Mouse (Mus musculus): ENCODE results near the gene Tec. TPM values are rescaled to one million over a fixed set of nuclear protein-coding genes. Genes with fewer than 3 reads are reported as not detected.

Gene Tec
- polyA plus RNA-seq, 1 experiment from 2014 or later = 3.2 TPM

DNA sequence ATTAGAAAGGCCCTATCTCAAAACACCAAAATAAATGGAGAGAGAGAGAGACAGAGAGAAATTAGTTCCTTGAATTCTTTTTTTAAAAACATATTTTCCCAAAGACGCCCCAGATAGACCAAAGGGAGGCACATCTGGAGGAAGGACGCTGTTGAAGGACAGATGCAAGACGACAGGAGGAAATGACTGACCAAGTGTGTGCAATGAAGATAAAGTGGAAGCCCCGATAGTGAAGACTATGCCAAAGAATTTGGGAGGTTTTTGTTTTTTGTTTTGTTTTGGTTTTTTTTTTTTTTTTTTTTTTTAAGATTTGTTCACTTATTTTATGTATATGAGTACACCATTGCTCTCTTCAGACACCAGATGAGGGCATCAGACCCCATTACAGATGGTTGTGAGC lies 41.1 kb upstream of the Tec start:
- Histone ChIP-seq H3K4me1 (ENCODE audit: control insufficient read depth, insufficient read depth, low read length) (no peaks in the 10 kb centered on the region), H3K4me2 (ENCODE audit: low read depth, low read length) (no peak overlapping the region), H3K27me3 (ENCODE audit: control insufficient read depth, insufficient read depth, low read length) (no peaks in the 10 kb centered on the region), H3K9ac (replicated peaks; ENCODE audit: low read length) (no peak overlapping the region), H3K36me3 (replicated peaks; ENCODE audit: control insufficient read depth, insufficient read depth, low read depth, low read length) (no peaks in the 10 kb centered on the region), H3K4me3 (ENCODE audit: low read depth, low read length) (no peak overlapping the region), H3K27ac (replicated peaks; ENCODE audit: low read depth, low read length) (no peak overlapping the region), H3K9me3 (replicated peaks; ENCODE audit: control insufficient read depth, low read length) (no peaks in the 10 kb centered on the region)
- ATAC-seq (replicated peaks; ENCODE audit: insufficient number of reproducible peaks, low FRiP score, low TSS enrichment, low read depth) (no peak), DNase-seq (ENCODE audit: low spot score) (no peak)
- 81% methylated on average over 4 of the region's 4 CpGs for WGBS

DNA sequence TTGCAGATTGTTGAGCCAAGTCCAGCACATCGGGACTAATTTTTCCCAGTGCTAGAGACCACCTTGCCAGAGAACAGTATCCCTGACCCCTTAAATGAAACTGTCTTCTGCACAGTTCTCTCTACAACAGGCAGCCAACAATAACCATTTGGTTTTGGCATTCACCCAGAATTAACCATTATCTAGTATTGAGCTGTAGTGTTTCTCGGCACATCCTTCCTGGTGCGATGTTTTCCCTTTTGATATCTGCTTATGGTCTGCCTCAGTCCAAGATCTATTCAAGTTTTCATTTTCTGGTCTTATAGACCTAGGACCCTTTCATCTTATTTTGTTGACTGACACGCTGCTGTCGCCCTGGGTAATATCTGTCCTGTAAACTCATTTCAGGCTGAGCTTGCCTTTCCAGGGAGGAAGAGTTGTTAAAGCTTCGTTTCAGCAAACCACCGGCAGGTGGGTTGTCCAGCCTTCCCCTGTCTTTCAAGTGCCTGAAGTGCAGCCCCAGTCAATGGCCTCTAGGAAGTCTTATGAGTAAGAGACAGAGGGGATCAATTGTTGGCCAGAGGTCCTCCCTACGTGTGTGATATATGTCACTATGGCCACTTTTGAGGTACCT lies 40.1 kb upstream of the Tec start:
- DNase-seq (ENCODE audit: low spot score) = no peak
- no peaks in the 10 kb centered on the region for H3K36me3 ChIP-seq (replicated peaks; ENCODE audit: control insufficient read depth, insufficient read depth, low read depth, low read length)
- WGBS = 86% methylated on average over 8 of the region's 8 CpGs
- no peak for ATAC-seq (replicated peaks; ENCODE audit: insufficient number of reproducible peaks, low FRiP score, low TSS enrichment, low read depth)
- H3K4me1 ChIP-seq (ENCODE audit: control insufficient read depth, insufficient read depth, low read length) = no peaks in the 10 kb centered on the region
- H3K27me3 ChIP-seq (ENCODE audit: control insufficient read depth, insufficient read depth, low read length) = no peaks in the 10 kb centered on the region
- no peak overlapping the region for H3K27ac ChIP-seq (replicated peaks; ENCODE audit: low read depth, low read length)
- H3K4me3 ChIP-seq (ENCODE audit: low read depth, low read length) = no peak overlapping the region
- H3K9me3 ChIP-seq (replicated peaks; ENCODE audit: control insufficient read depth, low read length) = no peaks in the 10 kb centered on the region
- H3K4me2 ChIP-seq (ENCODE audit: low read depth, low read length) = no peak overlapping the region
- no peak overlapping the region for H3K9ac ChIP-seq (replicated peaks; ENCODE audit: low read length)

DNA sequence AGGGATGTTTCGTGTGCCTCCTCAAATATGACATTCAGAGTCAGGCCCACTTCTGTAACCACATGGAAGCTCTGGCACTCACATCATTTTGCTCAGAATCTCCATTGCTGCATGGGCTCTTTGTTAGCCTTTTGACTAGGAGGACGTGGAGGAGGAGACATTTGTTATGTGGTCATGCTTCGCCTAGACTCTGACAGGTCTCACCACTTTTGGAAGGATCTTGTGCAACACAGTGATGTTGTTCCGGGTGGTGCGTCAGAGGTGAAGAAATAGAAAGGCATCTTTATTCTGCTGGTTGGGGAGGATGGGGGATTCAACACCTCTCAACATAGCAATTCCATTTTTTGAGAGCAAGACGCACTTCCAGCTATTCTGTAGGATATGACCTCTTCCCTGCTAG lies 39.1 kb upstream of the Tec start:
- Histone ChIP-seq H3K4me3 (ENCODE audit: low read depth, low read length) (no peak overlapping the region), H3K4me2 (ENCODE audit: low read depth, low read length) (no peak overlapping the region), H3K27me3 (ENCODE audit: control insufficient read depth, insufficient read depth, low read length) (no peaks in the 10 kb centered on the region), H3K27ac (replicated peaks; ENCODE audit: low read depth, low read length) (no peak overlapping the region), H3K9me3 (replicated peaks; ENCODE audit: control insufficient read depth, low read length) (no peaks in the 10 kb centered on the region), H3K36me3 (replicated peaks; ENCODE audit: control insufficient read depth, insufficient read depth, low read depth, low read length) (no peaks in the 10 kb centered on the region), H3K9ac (replicated peaks; ENCODE audit: low read length) (no peak overlapping the region), H3K4me1 (ENCODE audit: control insufficient read depth, insufficient read depth, low read length) (no peaks in the 10 kb centered on the region)
- 86% methylated on average over 6 of the region's 6 CpGs for WGBS
- DNase-seq (ENCODE audit: low spot score) = no peak
- no peak for ATAC-seq (replicated peaks; ENCODE audit: insufficient number of reproducible peaks, low FRiP score, low TSS enrichment, low read depth)

GRCm38 (mm10) chr5:72904903-72905790 lies 36.9 kb upstream of the Tec start:
- H3K4me3 ChIP-seq (ENCODE audit: low read depth, low read length) = no peak overlapping the region
- H3K27ac ChIP-seq (replicated peaks; ENCODE audit: low read depth, low read length) = no peak overlapping the region
- H3K4me2 ChIP-seq (ENCODE audit: low read depth, low read length) = no peak overlapping the region
- DNase-seq (ENCODE audit: low spot score) (peak; percentile 12), ATAC-seq (replicated peaks; ENCODE audit: insufficient number of reproducible peaks, low FRiP score, low TSS enrichment, low read depth) (no peak)
- no peaks in the 10 kb centered on the region for H3K27me3 ChIP-seq (ENCODE audit: control insufficient read depth, insufficient read depth, low read length)
- no peak overlapping the region for H3K9ac ChIP-seq (replicated peaks; ENCODE audit: low read length)
- H3K36me3 ChIP-seq (replicated peaks; ENCODE audit: control insufficient read depth, insufficient read depth, low read depth, low read length) = no peaks in the 10 kb centered on the region
- 79% methylated on average over 18 of the region's 18 CpGs for WGBS
- H3K4me1 ChIP-seq (ENCODE audit: control insufficient read depth, insufficient read depth, low read length) = no peaks in the 10 kb centered on the region
- no peaks in the 10 kb centered on the region for H3K9me3 ChIP-seq (replicated peaks; ENCODE audit: control insufficient read depth, low read length)

DNA sequence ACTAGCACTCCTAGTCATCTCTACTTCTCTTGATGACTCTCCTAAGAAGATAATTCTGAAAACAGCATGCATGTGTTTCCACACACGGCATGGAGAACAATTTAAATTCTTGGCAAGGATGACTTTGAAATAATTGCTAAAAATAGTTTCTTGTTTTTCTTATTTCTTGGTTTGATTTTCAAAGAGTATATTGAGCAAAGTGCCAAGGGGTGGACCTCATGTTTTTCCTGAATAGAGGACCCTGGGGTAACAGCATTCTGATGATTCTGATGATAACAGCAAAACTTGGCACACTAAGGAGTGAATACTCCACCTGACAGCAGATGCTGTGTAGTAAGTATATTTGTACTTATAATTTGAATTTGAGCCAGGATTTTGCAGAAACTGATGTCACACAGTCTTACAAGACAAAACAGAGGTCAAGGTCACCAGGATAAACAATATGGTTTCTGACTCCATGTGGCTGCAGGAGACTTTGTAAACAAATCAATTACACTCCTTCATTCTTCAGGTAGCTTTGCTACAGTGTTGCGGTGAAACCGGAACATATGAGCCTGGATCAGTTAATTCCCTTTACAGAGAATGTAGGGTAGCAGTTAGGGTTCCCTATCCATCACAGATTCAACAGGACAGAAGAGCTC lies 34.7 kb upstream of the Tec start:
- no peak overlapping the region for H3K27ac ChIP-seq (replicated peaks; ENCODE audit: low read depth, low read length)
- H3K9ac ChIP-seq (replicated peaks; ENCODE audit: low read length) = no peak overlapping the region
- H3K36me3 ChIP-seq (replicated peaks; ENCODE audit: control insufficient read depth, insufficient read depth, low read depth, low read length) = no peaks in the 10 kb centered on the region
- H3K4me2 ChIP-seq (ENCODE audit: low read depth, low read length) = no peak overlapping the region
- no peak overlapping the region for H3K4me3 ChIP-seq (ENCODE audit: low read depth, low read length)
- no peaks in the 10 kb centered on the region for H3K4me1 ChIP-seq (ENCODE audit: control insufficient read depth, insufficient read depth, low read length)
- DNase-seq (ENCODE audit: low spot score) (no peak), ATAC-seq (replicated peaks; ENCODE audit: insufficient number of reproducible peaks, low FRiP score, low TSS enrichment, low read depth) (no peak)
- no peaks in the 10 kb centered on the region for H3K27me3 ChIP-seq (ENCODE audit: control insufficient read depth, insufficient read depth, low read length)
- WGBS = 89% methylated on average over 3 of the region's 3 CpGs
- H3K9me3 ChIP-seq (replicated peaks; ENCODE audit: control insufficient read depth, low read length) = no peaks in the 10 kb centered on the region

DNA sequence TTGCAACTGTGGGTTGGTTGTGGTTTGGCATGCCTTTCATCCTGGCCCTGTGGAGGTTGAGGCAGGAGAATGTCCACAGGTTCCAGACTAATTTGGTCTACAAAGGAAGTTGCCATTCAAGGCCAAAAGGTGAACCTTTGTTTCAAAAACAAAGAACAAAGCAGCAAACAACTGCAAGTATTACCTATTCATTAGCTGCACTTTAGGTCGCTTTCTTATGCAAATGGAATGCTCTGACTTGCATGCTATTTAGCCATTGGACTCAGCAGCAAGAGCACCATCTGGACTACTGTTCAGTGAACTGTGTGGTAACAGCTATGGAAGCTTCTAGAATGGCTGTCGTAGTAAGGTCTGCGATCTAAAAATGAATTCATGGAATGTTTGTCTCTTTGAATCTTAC lies 34.0 kb upstream of the Tec start:
- no peak for ATAC-seq (replicated peaks; ENCODE audit: insufficient number of reproducible peaks, low FRiP score, low TSS enrichment, low read depth)
- no peaks in the 10 kb centered on the region for H3K27me3 ChIP-seq (ENCODE audit: control insufficient read depth, insufficient read depth, low read length)
- H3K36me3 ChIP-seq (replicated peaks; ENCODE audit: control insufficient read depth, insufficient read depth, low read depth, low read length) = no peaks in the 10 kb centered on the region
- no peak overlapping the region for H3K9ac ChIP-seq (replicated peaks; ENCODE audit: low read length)
- no peak overlapping the region for H3K27ac ChIP-seq (replicated peaks; ENCODE audit: low read depth, low read length)
- 75% methylated on average over 3 of the region's 3 CpGs for WGBS
- no peak for DNase-seq (ENCODE audit: low spot score)
- H3K9me3 ChIP-seq (replicated peaks; ENCODE audit: control insufficient read depth, low read length) = no peaks in the 10 kb centered on the region
- H3K4me2 ChIP-seq (ENCODE audit: low read depth, low read length) = no peak overlapping the region
- no peak overlapping the region for H3K4me3 ChIP-seq (ENCODE audit: low read depth, low read length)
- no peaks in the 10 kb centered on the region for H3K4me1 ChIP-seq (ENCODE audit: control insufficient read depth, insufficient read depth, low read length)

GRCm38 (mm10) chr5:72901866-72902265 lies 33.6 kb upstream of the Tec start:
- 86% methylated on average over 4 of the region's 4 CpGs for WGBS
- Histone ChIP-seq H3K4me2 (ENCODE audit: low read depth, low read length) (no peak overlapping the region), H3K9ac (replicated peaks; ENCODE audit: low read length) (no peak overlapping the region), H3K27ac (replicated peaks; ENCODE audit: low read depth, low read length) (no peak overlapping the region), H3K36me3 (replicated peaks; ENCODE audit: control insufficient read depth, insufficient read depth, low read depth, low read length) (no peaks in the 10 kb centered on the region), H3K4me1 (ENCODE audit: control insufficient read depth, insufficient read depth, low read length) (no peaks in the 10 kb centered on the region), H3K4me3 (ENCODE audit: low read depth, low read length) (no peak overlapping the region), H3K9me3 (replicated peaks; ENCODE audit: control insufficient read depth, low read length) (no peaks in the 10 kb centered on the region), H3K27me3 (ENCODE audit: control insufficient read depth, insufficient read depth, low read length) (no peaks in the 10 kb centered on the region)
- DNase-seq (ENCODE audit: low spot score) (no peak), ATAC-seq (replicated peaks; ENCODE audit: insufficient number of reproducible peaks, low FRiP score, low TSS enrichment, low read depth) (no peak)

DNA sequence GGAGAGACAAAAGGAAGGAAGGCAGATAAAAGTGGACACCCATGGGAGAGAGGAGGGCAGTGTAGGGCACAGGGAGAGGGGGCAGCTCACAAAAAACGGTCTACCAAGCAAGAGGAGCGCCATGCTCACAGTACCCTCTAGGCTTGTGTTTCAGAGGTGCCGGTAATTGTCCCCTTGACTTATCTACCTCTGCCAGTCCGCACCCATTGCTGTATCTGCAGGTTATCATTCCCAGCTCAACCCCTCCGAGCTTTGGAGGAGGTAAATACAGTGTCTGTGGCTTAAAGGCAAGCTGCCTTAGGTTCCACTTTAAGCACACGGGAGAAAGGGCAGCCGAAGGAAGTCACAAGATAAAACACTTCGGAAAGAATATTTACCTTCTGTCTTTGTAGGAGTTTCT lies 31.0 kb upstream of the Tec start:
- H3K4me2 ChIP-seq (ENCODE audit: low read depth, low read length) = no peak overlapping the region
- no peak overlapping the region for H3K4me3 ChIP-seq (ENCODE audit: low read depth, low read length)
- no peaks in the 10 kb centered on the region for H3K4me1 ChIP-seq (ENCODE audit: control insufficient read depth, insufficient read depth, low read length)
- no peak for DNase-seq (ENCODE audit: low spot score)
- no peaks in the 10 kb centered on the region for H3K27me3 ChIP-seq (ENCODE audit: control insufficient read depth, insufficient read depth, low read length)
- no peak overlapping the region for H3K9ac ChIP-seq (replicated peaks; ENCODE audit: low read length)
- H3K9me3 ChIP-seq (replicated peaks; ENCODE audit: control insufficient read depth, low read length) = no peaks in the 10 kb centered on the region
- no peak for ATAC-seq (replicated peaks; ENCODE audit: insufficient number of reproducible peaks, low FRiP score, low TSS enrichment, low read depth)
- H3K36me3 ChIP-seq (replicated peaks; ENCODE audit: control insufficient read depth, insufficient read depth, low read depth, low read length) = no peaks in the 10 kb centered on the region
- no peak overlapping the region for H3K27ac ChIP-seq (replicated peaks; ENCODE audit: low read depth, low read length)
- WGBS = 90% methylated on average over 8 of the region's 8 CpGs

Data from embryonic facial prominence, embryonic 11.5 days (tissue).